Comparison of ENCODE assay signal across 34 mouse cellular contexts in the genomic region with DNA sequence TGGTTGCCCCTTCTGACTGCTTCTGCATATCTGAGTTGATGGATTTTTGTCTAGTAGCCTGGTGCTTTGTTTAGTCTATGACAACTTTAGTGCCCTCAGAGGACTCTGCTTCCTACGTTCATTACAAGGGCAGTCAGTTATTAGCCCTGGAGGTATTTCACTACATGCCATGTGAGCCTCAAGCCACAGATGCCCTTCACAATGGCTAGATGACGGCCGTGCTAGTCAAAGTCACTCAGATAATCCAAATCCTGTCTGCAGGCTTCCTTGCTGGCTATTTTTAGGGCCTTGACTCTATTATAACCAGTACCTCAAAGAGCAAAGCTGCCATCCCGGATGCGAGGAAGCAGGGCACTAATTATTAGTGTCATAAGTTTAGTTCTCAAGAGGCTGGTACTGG. TPM values are rescaled to one million over a fixed set of nuclear protein-coding genes. Genes with fewer than 3 reads are reported as not detected.
DNase-seq lines count a peak whose midpoint lies in the region; ATAC-seq and TF ChIP-seq lines count a peak whose summit lies in the region.
"Had no signal": no experiment of that assay in that cellular context is flagged by ENCODE, and none has a peak within 500 bp of the region (broad histone marks: within the 10 kb centered on the region; RNA-seq: fewer than 3 reads in every experiment).

No protein-coding gene starts in this region.

- no peak for DNase-seq in layer of hippocampus, adult 2 months (ENCODE audit: low spot score in 2 of 2)
- DNase-seq in layer of hippocampus, adult 9-11 months, result no peak
- no peak for DNase-seq in heart, embryonic 10.5 days (ENCODE audit: low spot score)
- DNase-seq in kidney, adult 9 months, result no peak
- no peak for DNase-seq in urinary bladder, postnatal 14 days (ENCODE audit: low spot score)
- DNase-seq in urinary bladder, postnatal 4 days (ENCODE audit: low spot score in 2 of 2), result no peak
- DNase-seq: adrenal gland, postnatal 10 days; cerebellum, adult 18-20 months; cerebellum, postnatal 25 days; gastrocnemius, postnatal 10 days; kidney, postnatal 36 days; lung, adult 18-20 months; lung, postnatal 10 days; thymus, adult 2 months had no signal

- no peaks in the 10 kb centered on the region for H3K9me3 ChIP-seq in heart, embryonic 10.5 days
- H3K9me3 ChIP-seq in heart, embryonic 15.5 days (replicated peaks), result no peaks in the 10 kb centered on the region
- no peaks in the 10 kb centered on the region for H3K9me3 ChIP-seq in neural tube, embryonic 14.5 days (ENCODE audit: control insufficient read depth, low read length)
- H3K9me3 ChIP-seq: embryonic facial prominence, embryonic 13.5 days; forebrain, embryonic 12.5 days; intestine, embryonic 15.5 days; kidney, embryonic 15.5 days; limb, embryonic 13.5 days; liver, embryonic 12.5 days; midbrain, embryonic 10.5 days had no signal

- H3K27me3 ChIP-seq in heart, embryonic 10.5 days (ENCODE audit: insufficient read depth, poor library complexity, severe bottlenecking), result no peaks in the 10 kb centered on the region; the same call in 1 of the 2 replicates
- no peaks in the 10 kb centered on the region for H3K27me3 ChIP-seq in heart, embryonic 15.5 days
- H3K27me3 ChIP-seq in neural tube, embryonic 14.5 days (ENCODE audit: control insufficient read depth, insufficient read depth, low read length), result no peaks in the 10 kb centered on the region
- H3K27me3 ChIP-seq: embryonic facial prominence, embryonic 13.5 days; forebrain, embryonic 12.5 days; intestine, embryonic 15.5 days; kidney, embryonic 15.5 days; limb, embryonic 13.5 days; liver, embryonic 12.5 days had no signal

- peaks cover 87% of the 10 kb centered on the region for H3K36me3 ChIP-seq in heart, embryonic 10.5 days
- peaks cover 35% of the 10 kb centered on the region for H3K36me3 ChIP-seq in heart, embryonic 15.5 days
- H3K36me3 ChIP-seq in neural tube, embryonic 14.5 days (ENCODE audit: control insufficient read depth, insufficient read depth, low read length), result peaks cover 65% of the 10 kb centered on the region
- H3K36me3 ChIP-seq: intestine, embryonic 15.5 days; liver, embryonic 12.5 days had no signal

- 0 out of 2 replicates have a peak overlapping the region, but pooled peaks have one; percentile 14 for H3K4me2 ChIP-seq in heart, embryonic 15.5 days
- H3K4me2 ChIP-seq in neural tube, embryonic 14.5 days (ENCODE audit: low read depth, low read length), result no peak overlapping the region
- H3K4me2 ChIP-seq: embryonic facial prominence, embryonic 13.5 days; forebrain, embryonic 12.5 days; intestine, embryonic 15.5 days; kidney, embryonic 15.5 days; limb, embryonic 13.5 days; liver, embryonic 12.5 days had no signal

- no peak for TF ChIP-seq CTCF in layer of hippocampus, adult 2 months (conservative IDR thresholded peaks at IDR 0.05)

- H3K9ac ChIP-seq in heart, embryonic 15.5 days, result no peak overlapping the region
- H3K9ac ChIP-seq in neural tube, embryonic 14.5 days (replicated peaks; ENCODE audit: low read depth, low read length), result no peak overlapping the region
- H3K9ac ChIP-seq: embryonic facial prominence, embryonic 13.5 days; forebrain, embryonic 12.5 days; intestine, embryonic 15.5 days; kidney, embryonic 15.5 days; limb, embryonic 13.5 days; liver, embryonic 12.5 days had no signal

- H3K4me1 ChIP-seq in heart, embryonic 10.5 days, result peaks cover 29% of the 10 kb centered on the region
- H3K4me1 ChIP-seq in heart, embryonic 15.5 days (replicated peaks), result peaks cover 33% of the 10 kb centered on the region
- no peaks in the 10 kb centered on the region for H3K4me1 ChIP-seq in neural tube, embryonic 14.5 days (ENCODE audit: control insufficient read depth, insufficient read depth, low read length)
- H3K4me1 ChIP-seq: embryonic facial prominence, embryonic 13.5 days; forebrain, embryonic 12.5 days; intestine, embryonic 15.5 days; limb, embryonic 13.5 days; liver, embryonic 12.5 days; midbrain, embryonic 10.5 days had no signal

- H3K4me3 ChIP-seq in layer of hippocampus, adult 2 months, result no peak overlapping the region
- H3K4me3 ChIP-seq in heart, embryonic 10.5 days, result no peak overlapping the region
- H3K4me3 ChIP-seq in heart, embryonic 15.5 days, result no peak overlapping the region
- H3K4me3 ChIP-seq in neural tube, embryonic 14.5 days (ENCODE audit: low read depth, low read length), result no peak overlapping the region
- H3K4me3 ChIP-seq: embryonic facial prominence, embryonic 13.5 days; erythroblast, embryonic 14.5 days; forebrain, embryonic 12.5 days; intestine, embryonic 15.5 days; kidney, embryonic 15.5 days; limb, embryonic 13.5 days; liver, embryonic 12.5 days; midbrain, embryonic 10.5 days had no signal

- H3K27ac ChIP-seq in layer of hippocampus, adult 2 months, result 0 out of 2 replicates have a peak overlapping the region, but pooled peaks have one; percentile 28
- peak overlapping the region; percentile 77 for H3K27ac ChIP-seq in heart, embryonic 10.5 days
- H3K27ac ChIP-seq in heart, embryonic 15.5 days, result peak overlapping the region; percentile 93
- peak overlapping the region; percentile 35; the same call in 1 of the 2 replicates for H3K27ac ChIP-seq in neural tube, embryonic 14.5 days (ENCODE audit: low read depth, low read length)
- H3K27ac ChIP-seq: embryonic facial prominence, embryonic 13.5 days; forebrain, embryonic 12.5 days; intestine, embryonic 15.5 days; kidney, embryonic 15.5 days; limb, embryonic 13.5 days; liver, embryonic 12.5 days; midbrain, embryonic 10.5 days; stomach, postnatal 0 days had no signal

- WGBS in heart, embryonic 10.5 days, result 43% methylated on average over 5 of the region's 5 CpGs
- 40% methylated on average over 5 of the region's 5 CpGs for WGBS in heart, embryonic 15.5 days
- WGBS in neural tube, embryonic 14.5 days, result 45% methylated on average over 5 of the region's 5 CpGs

- peak; percentile 54 for ATAC-seq in heart, embryonic 15.5 days (replicated peaks; ENCODE audit: insufficient number of reproducible peaks, insufficient read depth, low FRiP score, low read depth)
- ATAC-seq in neural tube, embryonic 14.5 days (ENCODE audit: low read depth), result no peak
- ATAC-seq: hindbrain, embryonic 16.5 days; intestine, embryonic 15.5 days; liver, embryonic 12.5 days had no signal

RNA-seq across cellular contexts. Expression of gene Gm13090, which starts 6.3 kb away (rescaled TPM):
- not detected for total RNA-seq in layer of hippocampus, adult 2 months (2021)
- polyA plus RNA-seq in heart, embryonic 10.5 days (2016; fragmentation: Nextera tagmentation; extraction: Ambion mirVana), result not detected in 2 replicates
- not detected in 2 replicates for polyA plus RNA-seq in heart, embryonic 15.5 days (2015; fragmentation: Nextera tagmentation; extraction: Ambion mirVana)
- polyA plus RNA-seq in neural tube, embryonic 14.5 days (2014; fragmentation: Nextera tagmentation; extraction: Ambion mirVana), result 0.63 and 1.4 TPM in 2 replicates
- total RNA-seq: adrenal gland, postnatal 10 days; gastrocnemius, postnatal 10 days; hematopoietic stem cell, adult 5-6 weeks; left cerebral cortex, adult 18-20 months; left cerebral cortex, postnatal 25 days; MEL; midbrain, postnatal 0 days had no signal
- polyA plus RNA-seq: C2C12; embryonic facial prominence, embryonic 13.5 days; erythroblast, embryonic 14.5 days; frontal cortex, adult 2 months; hindbrain, embryonic 16.5 days; intestine, embryonic 15.5 days; kidney, embryonic 15.5 days; limb, embryonic 13.5 days; liver, embryonic 12.5 days; midbrain, embryonic 10.5 days; midbrain, postnatal 0 days; small intestine, adult 2 months; stomach, postnatal 0 days; thymus, adult 2 months had no signal

RNA-seq across cellular contexts. Expression of gene Vamp3, which starts 25.3 kb away (rescaled TPM):
- total RNA-seq in layer of hippocampus, adult 2 months (2021), result 10 to 100 TPM; 27.3 to 31.3 TPM
- polyA plus RNA-seq in heart, embryonic 10.5 days (2016; fragmentation: Nextera tagmentation; extraction: Ambion mirVana), result 105 and 113 TPM in 2 replicates
- 88.0 and 98.5 TPM in 2 replicates for polyA plus RNA-seq in heart, embryonic 15.5 days (2015; fragmentation: Nextera tagmentation; extraction: Ambion mirVana)
- polyA plus RNA-seq in neural tube, embryonic 14.5 days (2014; fragmentation: Nextera tagmentation; extraction: Ambion mirVana), result 36.6 and 45.2 TPM in 2 replicates

RNA-seq across cellular contexts. Expression of gene Per3, which starts 38.6 kb away (rescaled TPM):
- total RNA-seq in layer of hippocampus, adult 2 months (2021), result 10 to 100 TPM; 31.6 to 35.6 TPM
- polyA plus RNA-seq in heart, embryonic 10.5 days (2016; fragmentation: Nextera tagmentation; extraction: Ambion mirVana), result 5.6 and 7.0 TPM in 2 replicates
- 5.7 and 6.6 TPM in 2 replicates for polyA plus RNA-seq in heart, embryonic 15.5 days (2015; fragmentation: Nextera tagmentation; extraction: Ambion mirVana)
- 4.2 and 5.1 TPM in 2 replicates for polyA plus RNA-seq in neural tube, embryonic 14.5 days (2014; fragmentation: Nextera tagmentation; extraction: Ambion mirVana)

Comparison
In these comparisons a context has a peak if more than half of its experiments do, and no peak if none do; other contexts are left out.
1. H3K27ac ChIP-seq: peak in every context shown above with its lines; median percentile 93 in heart, embryonic 15.5 days; 77 in heart, embryonic 10.5 days; 35 in neural tube, embryonic 14.5 days; 28 in layer of hippocampus, adult 2 months.